Mouse (Mus musculus) thymus, adult 2 months (tissue): Measurements from ENCODE around the gene Rnf24.
"Not testable (repeated sequence)": the region's sequence is repeated elsewhere in the genome, so short reads cannot be mapped to it uniquely, and the experiment has no call there.

Experiments
- CTCF ChIP-seq: fragments of 200-500 bp; IDR thresholded peaks from 2 replicates; pipeline ENCODE4 v1.5.1; 2012; ENCODE audit warnings: mild to moderate bottlenecking, control low read depth, low read length, moderate library complexity, borderline replicate concordance; ENCODE audit not compliant: control insufficient read depth, poor library complexity, insufficient read depth; ENCODE audit errors: extremely low read depth
- POLR2A ChIP-seq: fragments of 200-500 bp; IDR thresholded peaks from 2 replicates; pipeline ENCODE4 v1.6.1; 2012; ENCODE audit warnings: mild to moderate bottlenecking, low read length, control low read depth, moderate library complexity; ENCODE audit not compliant: control insufficient read depth, poor library complexity, insufficient read depth; ENCODE audit errors: extremely low read depth

DNA sequence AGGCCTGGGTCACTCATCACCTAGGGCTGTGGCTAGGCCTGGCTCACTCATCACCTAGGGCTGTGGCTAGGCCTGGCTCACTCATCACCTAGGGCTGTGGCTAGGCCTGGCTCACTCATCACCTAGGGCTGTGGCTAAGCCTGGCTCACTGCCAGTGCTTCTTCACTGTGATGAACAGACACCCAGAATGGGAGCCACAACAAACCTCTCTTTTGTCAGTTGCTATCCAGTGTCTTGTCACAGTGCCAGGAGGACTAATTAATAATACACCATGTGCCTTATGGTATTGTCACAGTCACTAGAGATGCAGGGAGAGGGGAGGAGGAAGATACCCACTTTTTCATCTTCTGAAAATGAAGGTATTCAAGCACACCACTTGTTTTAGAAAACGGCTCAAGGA lies 47.5 kb downstream of the Rnf24 start:
- TF ChIP-seq CTCF, POLR2A: not testable (repeated sequence)
